8 mouse cellular contexts compared by ENCODE assay signal in the genomic region with DNA sequence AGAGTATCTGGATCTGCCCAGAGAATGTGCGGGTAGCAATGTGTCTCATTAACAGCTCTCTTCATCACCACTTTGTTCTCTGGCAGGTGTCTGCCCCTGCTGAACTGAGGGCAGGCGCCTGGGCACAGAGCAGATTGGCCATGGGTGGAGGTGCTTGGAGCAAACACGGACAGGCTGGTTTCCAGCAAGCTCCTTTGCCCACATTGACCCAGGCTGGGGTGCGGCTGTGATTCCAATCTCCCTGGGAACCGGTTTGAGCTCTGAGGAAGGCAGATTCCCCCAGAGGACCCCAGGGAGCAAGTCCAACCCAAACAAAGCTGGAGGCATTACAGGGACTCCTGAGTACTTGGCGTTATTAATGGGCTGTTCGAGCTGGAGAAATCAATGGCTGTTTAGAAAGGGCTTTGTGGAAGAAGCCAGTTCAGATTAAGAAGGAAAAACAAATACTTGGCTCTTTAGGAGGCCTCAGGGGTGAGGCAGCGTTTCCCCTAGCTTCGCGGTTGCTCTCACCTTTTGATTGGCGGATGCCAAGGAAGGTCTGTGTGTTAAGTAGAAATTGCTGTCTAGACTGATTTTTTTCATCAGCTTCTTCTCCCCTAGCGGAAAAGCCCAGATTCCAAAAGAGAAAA.
DNase-seq lines count a peak whose midpoint lies in the region; ATAC-seq and TF ChIP-seq lines count a peak whose summit lies in the region.

No protein-coding gene starts in this region.

- H3K9ac ChIP-seq in liver, postnatal 0 days (replicated peaks), result no peak overlapping the region

- no peak for TF ChIP-seq CTCF in gastrocnemius, adult 2 months (IDR thresholded peaks at IDR 0.05)
- TF ChIP-seq CTCF in liver, postnatal 0 days (IDR thresholded peaks at IDR 0.05; ENCODE audit: low read depth), result no peak

- intact Hi-C loops in gastrocnemius, adult 2 months (cut with DNase I), result no loop called here
- intact Hi-C loops in gastrocnemius, postnatal 14 days (cut with DNase I; ENCODE audit: low total_unique reads), result no loop called here

- DNase-seq in gastrocnemius, adult 2 months, result peak; percentile 55
- no peak for DNase-seq in gastrocnemius, postnatal 14 days
- DNase-seq in R1 (ENCODE audit: low read depth, low spot score), result peak; percentile 18
- peak; percentile 38 for DNase-seq in forebrain, embryonic 10.5 days (ENCODE audit: extremely low spot score, low spot score)
- DNase-seq in liver, postnatal 0 days, result no peak
- DNase-seq in layer of hippocampus, adult 8-10 months (ENCODE audit: low spot score in 2 of 2), result no peak
- no peak for DNase-seq in kidney, adult 9 months

- no peak overlapping the region for H3K27ac ChIP-seq in gastrocnemius, adult 2 months
- peak overlapping the region; percentile 81 for H3K27ac ChIP-seq in forebrain, embryonic 10.5 days
- no peak overlapping the region for H3K27ac ChIP-seq in liver, postnatal 0 days (ENCODE audit: low read depth)

- H3K4me1 ChIP-seq in forebrain, embryonic 10.5 days, result peaks cover 61% of the 10 kb centered on the region
- H3K4me1 ChIP-seq in liver, postnatal 0 days (ENCODE audit: insufficient read depth), result peaks cover 4% of the 10 kb centered on the region; the same call in 1 of the 2 replicates

- ATAC-seq in liver, postnatal 0 days, result no peak
- no peak for ATAC-seq in megakaryocyte-erythroid progenitor cell, adult 5-6 weeks (replicated peaks; ENCODE audit: low FRiP score, low TSS enrichment, poor library complexity, severe bottlenecking)

- 0 out of 2 replicates have a peak overlapping the region, but pooled peaks have one; percentile 6 for H3K4me2 ChIP-seq in liver, postnatal 0 days (ENCODE audit: low read depth, low read length)

- peaks cover 45% of the 10 kb centered on the region for H3K27me3 ChIP-seq in forebrain, embryonic 10.5 days (ENCODE audit: poor library complexity, severe bottlenecking)
- no peaks in the 10 kb centered on the region for H3K27me3 ChIP-seq in liver, postnatal 0 days (ENCODE audit: insufficient read depth, low read length)

- 31% methylated on average over 12 of the region's 12 CpGs for WGBS in forebrain, embryonic 10.5 days
- 40% methylated on average over 12 of the region's 12 CpGs for WGBS in liver, postnatal 0 days (ENCODE audit: insufficient replicate concordance)

- H3K4me3 ChIP-seq in gastrocnemius, adult 2 months, result no peak overlapping the region
- no peak overlapping the region for H3K4me3 ChIP-seq in forebrain, embryonic 10.5 days
- H3K4me3 ChIP-seq in liver, postnatal 0 days (ENCODE audit: low read depth, low read length), result no peak overlapping the region

- no peak for TF ChIP-seq EP300 in liver, postnatal 0 days (IDR thresholded peaks at IDR 0.05; ENCODE audit: low read depth)

- H3K36me3 ChIP-seq in forebrain, embryonic 10.5 days (replicated peaks), result no peaks in the 10 kb centered on the region
- no peaks in the 10 kb centered on the region for H3K36me3 ChIP-seq in liver, postnatal 0 days (replicated peaks; ENCODE audit: insufficient read depth, low read length)

- H3K9me3 ChIP-seq in forebrain, embryonic 10.5 days, result no peaks in the 10 kb centered on the region
- H3K9me3 ChIP-seq in liver, postnatal 0 days (ENCODE audit: low read length), result no peaks in the 10 kb centered on the region

Comparison
In these comparisons a context has a peak if more than half of its experiments do, and no peak if none do; other contexts are left out.
1. DNase-seq: peak in gastrocnemius, adult 2 months (single experiment), R1 (single experiment) and forebrain, embryonic 10.5 days (single experiment); none in gastrocnemius, postnatal 14 days (single experiment), liver, postnatal 0 days (single experiment), layer of hippocampus, adult 8-10 months (0 of 2) and kidney, adult 9 months (single experiment).